Mouse (Mus musculus) neural tube, embryonic 10.5 days (tissue): ENCODE measurements at regions not wholly inside any gene's neighbourhood (a gene's known extent, or its start where the extent isn't known, plus 50 kb on each side); places are given as distances from the start of the nearest gene placed in this dataset.
A peak's percentile ranks its signal among the peaks of the same experiment; 100 is the strongest.

ENCODE experiments used
- DNase-seq: peaks from one replicate; pipeline ENCODE4 v3.0.0-alpha.2; 2017; ENCODE audit warnings: low spot score; ENCODE audit errors: extremely low spot score

DNA sequence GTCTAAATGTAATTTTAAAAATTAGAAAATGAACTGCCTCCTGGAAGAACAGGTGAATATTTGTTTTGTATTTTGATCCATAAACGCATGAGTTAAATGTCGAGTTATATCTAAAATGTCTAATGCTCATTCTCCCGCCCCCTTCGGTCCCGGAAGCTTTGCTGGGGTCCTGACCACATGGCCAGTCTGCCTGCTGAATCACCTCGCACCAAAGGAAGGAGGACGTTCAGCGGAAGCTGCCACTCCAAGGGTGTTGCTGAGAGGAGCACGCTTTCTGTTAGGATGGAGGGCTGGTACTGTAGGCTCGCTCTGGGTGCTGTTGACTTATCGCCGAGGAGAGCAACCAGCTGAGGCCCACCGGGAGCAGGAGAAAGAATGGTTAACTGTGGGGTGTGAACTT, 328.0 kb downstream of the Zfp706 start:
- no peak for DNase-seq

DNA sequence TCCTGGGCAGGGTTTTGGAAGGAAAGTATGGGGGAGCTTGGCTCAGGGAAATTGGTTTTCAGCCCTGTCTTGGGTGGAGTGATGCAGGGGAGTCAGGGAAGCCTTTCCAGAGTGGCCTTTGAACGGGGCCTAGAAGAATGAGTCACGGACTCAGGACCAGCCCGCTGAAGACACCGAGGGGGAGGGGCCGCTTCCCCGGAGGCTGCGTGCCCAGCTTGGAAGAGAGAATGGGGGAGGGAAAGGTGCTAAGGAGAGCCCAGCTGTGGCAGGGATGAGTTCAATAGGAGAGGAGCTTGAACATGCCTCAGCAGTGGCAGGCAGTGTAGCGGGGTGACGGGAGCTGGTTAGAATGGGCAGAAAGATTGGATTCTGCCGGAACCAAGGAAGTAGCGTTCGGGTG, 337.8 kb downstream of the Zfp706 start:
- DNase-seq, result peak; percentile 19

DNA sequence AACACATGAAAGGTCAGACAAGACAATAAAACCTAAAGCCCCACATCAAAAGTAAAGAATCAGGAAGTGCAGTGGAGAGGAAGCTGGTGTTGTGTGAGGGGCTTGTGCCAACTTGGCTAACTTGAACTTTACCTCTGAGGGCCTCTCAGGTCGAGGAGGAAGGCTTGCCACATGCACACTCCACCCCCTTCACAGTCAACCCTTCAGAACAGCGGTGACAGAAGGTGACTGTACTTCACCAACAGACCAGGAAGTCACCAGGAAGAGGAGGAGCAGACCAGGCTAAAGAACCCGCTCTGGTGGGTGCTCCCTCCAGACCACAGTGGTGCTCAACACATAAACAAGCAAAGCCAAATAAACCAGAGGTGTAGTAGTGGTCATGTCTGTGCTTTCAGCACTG, 341.0 kb downstream of the Zfp706 start:
- DNase-seq, result no peak

DNA sequence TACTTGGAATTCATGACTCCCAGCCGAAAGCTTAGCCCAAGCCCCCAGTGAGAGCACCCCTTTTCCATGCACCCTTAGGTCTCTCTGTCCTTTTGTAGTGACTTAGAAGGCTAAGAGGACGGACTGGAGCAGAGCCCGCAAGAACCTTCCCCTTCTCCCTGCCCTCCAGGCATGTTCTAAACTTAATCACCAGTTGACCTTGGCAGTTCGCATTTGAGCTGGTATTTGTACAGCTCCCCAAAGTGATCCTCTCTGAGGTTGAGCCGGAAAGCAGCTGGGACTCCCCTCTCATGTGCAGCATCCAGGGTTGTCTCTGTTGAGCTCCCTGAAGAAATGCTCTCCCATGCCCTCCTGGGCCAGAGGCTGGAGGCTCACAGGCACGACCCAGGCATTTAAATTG, 343.2 kb downstream of the Zfp706 start:
- DNase-seq, result no peak

DNA sequence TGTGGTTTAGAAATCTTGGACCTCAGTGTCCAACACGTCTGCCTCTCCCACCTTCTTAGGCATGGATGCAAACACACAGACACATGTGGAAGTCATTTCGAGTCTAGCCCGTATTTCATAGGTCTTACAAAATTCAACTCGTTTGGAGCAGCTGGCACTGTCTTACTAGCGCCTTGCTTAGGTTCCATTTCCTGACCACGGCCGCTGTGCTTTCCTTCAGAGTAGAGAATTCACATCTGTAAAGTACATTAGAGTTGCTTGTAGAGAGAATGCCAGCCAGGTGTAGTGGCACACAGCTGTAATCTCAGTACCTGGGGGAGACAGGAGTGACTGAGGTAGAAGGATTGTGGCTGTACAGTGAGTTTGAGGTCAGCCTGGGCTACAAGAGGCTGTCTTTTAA, 346.6 kb downstream of the Zfp706 start:
- peak; percentile 23 for DNase-seq
